Mouse (Mus musculus): ENCODE results near the gene Gm43638. TPM values are rescaled to one million over a fixed set of nuclear protein-coding genes. Genes with fewer than 3 reads are reported as not detected.
"Not testable (repeated sequence)": the region's sequence is repeated elsewhere in the genome, so short reads cannot be mapped to it uniquely, and the experiment has no call there.

Gm43638 gene
- not detected in 2 replicates for total RNA-seq (2014; fragmentation: Nextera tagmentation)
- not detected in 2 replicates for total RNA-seq (2017)
- polyA plus RNA-seq (2012), result not detected in 2 replicates

DNA sequence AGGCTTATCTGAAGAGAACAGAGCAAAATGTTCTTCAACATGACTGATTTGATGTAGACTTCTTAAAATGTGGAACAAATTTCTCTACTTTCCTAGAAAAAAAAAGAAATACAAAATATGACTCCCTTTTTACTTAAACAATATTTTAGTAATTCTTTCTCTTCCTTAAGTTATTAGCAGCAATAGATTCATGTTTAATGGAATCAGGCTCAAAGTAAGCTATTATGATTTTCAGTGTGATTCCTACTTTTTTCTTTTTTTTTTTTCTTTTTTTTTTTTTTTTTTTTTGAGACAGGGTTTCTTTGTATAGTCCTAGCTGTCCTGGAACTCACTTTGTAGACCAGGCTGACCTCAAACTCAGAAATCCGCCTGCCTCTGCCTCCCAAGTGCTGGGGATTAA lies at the start of gene Gm43638:
Gene Gm43638, minus strand, starts transcription at position 101 of the 400 bp plus-strand sequence.
- H3K4me3 ChIP-seq (ENCODE audit: low read depth, low read length); DNase-seq (ENCODE audit: low spot score); H3K27me3 ChIP-seq (ENCODE audit: insufficient read depth, low read length); H3K4me1 ChIP-seq (ENCODE audit: insufficient read depth, low read depth, low read length); H3K9me3 ChIP-seq (replicated peaks); ATAC-seq (ENCODE audit: extremely low read depth, insufficient number of reproducible peaks, low FRiP score, poor library complexity, severe bottlenecking); H3K36me3 ChIP-seq (replicated peaks): not testable (repeated sequence)

GRCm38 (mm10) chr5:87535994-87536644 lies 49.5 kb upstream of the Gm43638 start:
- DNase-seq (ENCODE audit: low spot score) (no peak), ATAC-seq (ENCODE audit: extremely low read depth, insufficient number of reproducible peaks, low FRiP score, poor library complexity, severe bottlenecking) (no peak)

GRCm38 (mm10) chr5:87532288-87532687 lies 45.7 kb upstream of the Gm43638 start:
- ATAC-seq (ENCODE audit: extremely low read depth, insufficient number of reproducible peaks, low FRiP score, poor library complexity, severe bottlenecking) (no peak), DNase-seq (ENCODE audit: low spot score) (no peak)
- Histone ChIP-seq H3K36me3 (replicated peaks) (no peaks in the 10 kb centered on the region), H3K4me3 (ENCODE audit: low read depth, low read length) (no peak overlapping the region), H3K27me3 (ENCODE audit: insufficient read depth, low read length) (no peaks in the 10 kb centered on the region), H3K4me1 (ENCODE audit: insufficient read depth, low read depth, low read length) (no peaks in the 10 kb centered on the region), H3K9me3 (replicated peaks) (0 out of 2 replicates have a peak, but pooled peaks cover 3% of the 10 kb centered on the region)
- TF ChIP-seq GATA1 (IDR thresholded peaks at IDR 0.05; ENCODE audit: borderline replicate concordance, low read length) (no peak), GATA2 (IDR thresholded peaks at IDR 0.05; ENCODE audit: borderline replicate concordance, low read depth, low read length) (no peak), TAL1 (conservative IDR thresholded peaks at IDR 0.05; ENCODE audit: low read depth, low read length) (no peak), CTCF (IDR thresholded peaks at IDR 0.05; ENCODE audit: low read depth, low read length) (no peak), POLR2AphosphoS5 (IDR thresholded peaks at IDR 0.05; ENCODE audit: insufficient replicate concordance, low read depth, low read length) (no peak)

More at GRCm38 (mm10) chr5:87535994-87536644, 49.5 kb upstream of the Gm43638 start:
- Histone ChIP-seq H3K36me3 (replicated peaks) (no peaks in the 10 kb centered on the region), H3K4me1 (ENCODE audit: insufficient read depth, low read depth, low read length) (no peaks in the 10 kb centered on the region), H3K4me3 (ENCODE audit: low read depth, low read length) (no peak overlapping the region), H3K9me3 (replicated peaks) (0 out of 2 replicates have a peak, but pooled peaks cover 4% of the 10 kb centered on the region), H3K27me3 (ENCODE audit: insufficient read depth, low read length) (no peaks in the 10 kb centered on the region)
- TF ChIP-seq GATA2 (IDR thresholded peaks at IDR 0.05; ENCODE audit: borderline replicate concordance, low read depth, low read length) (no peak), GATA1 (IDR thresholded peaks at IDR 0.05; ENCODE audit: borderline replicate concordance, low read length) (no peak), TAL1 (conservative IDR thresholded peaks at IDR 0.05; ENCODE audit: low read depth, low read length) (no peak), CTCF (IDR thresholded peaks at IDR 0.05; ENCODE audit: low read depth, low read length) (no peak), POLR2AphosphoS5 (IDR thresholded peaks at IDR 0.05; ENCODE audit: insufficient replicate concordance, low read depth, low read length) (no peak)

DNA sequence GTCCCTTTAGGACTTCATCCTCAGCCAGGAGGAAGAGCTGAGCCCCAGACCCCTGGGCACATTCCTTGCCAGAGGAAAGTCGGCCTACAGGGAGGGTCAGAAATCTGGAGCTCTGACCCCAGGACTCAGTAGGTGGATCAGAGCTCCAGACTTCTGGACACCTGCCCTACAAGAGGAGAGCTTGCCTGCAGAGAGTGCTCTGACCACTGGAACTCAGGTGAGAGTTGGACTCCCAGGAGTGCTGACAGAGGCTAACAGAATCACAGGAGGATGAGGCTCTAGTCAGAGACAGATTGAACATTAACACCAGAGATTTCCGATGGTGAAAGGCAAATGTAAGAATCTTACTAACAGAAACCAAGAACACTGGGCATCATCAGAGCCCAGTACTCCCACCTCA lies 37.0 kb upstream of the Gm43638 start:
- H3K27me3 ChIP-seq (ENCODE audit: insufficient read depth, low read length); H3K4me1 ChIP-seq (ENCODE audit: insufficient read depth, low read depth, low read length); H3K4me3 ChIP-seq (ENCODE audit: low read depth, low read length); H3K36me3 ChIP-seq (replicated peaks); DNase-seq (ENCODE audit: low spot score); H3K9me3 ChIP-seq (replicated peaks); ATAC-seq (ENCODE audit: extremely low read depth, insufficient number of reproducible peaks, low FRiP score, poor library complexity, severe bottlenecking): not testable (repeated sequence)

- no peaks in the 10 kb centered on the region for H3K27me3 ChIP-seq (ENCODE audit: insufficient read depth, low read length)
- ATAC-seq (ENCODE audit: extremely low read depth, insufficient number of reproducible peaks, low FRiP score, poor library complexity, severe bottlenecking) (no peak), DNase-seq (ENCODE audit: low spot score) (no peak)
- H3K9me3 ChIP-seq (replicated peaks), result no peaks in the 10 kb centered on the region
- H3K4me3 ChIP-seq (ENCODE audit: low read depth, low read length), result no peak overlapping the region
- no peaks in the 10 kb centered on the region for H3K4me1 ChIP-seq (ENCODE audit: insufficient read depth, low read depth, low read length)
- TF ChIP-seq TAL1 (conservative IDR thresholded peaks at IDR 0.05; ENCODE audit: low read depth, low read length) (no peak), CTCF (IDR thresholded peaks at IDR 0.05; ENCODE audit: low read depth, low read length) (no peak), GATA2 (IDR thresholded peaks at IDR 0.05; ENCODE audit: borderline replicate concordance, low read depth, low read length) (no peak), POLR2AphosphoS5 (IDR thresholded peaks at IDR 0.05; ENCODE audit: insufficient replicate concordance, low read depth, low read length) (no peak), GATA1 (IDR thresholded peaks at IDR 0.05; ENCODE audit: borderline replicate concordance, low read length) (no peak)
- H3K36me3 ChIP-seq (replicated peaks), result no peaks in the 10 kb centered on the region
Observed at GRCm38 (mm10) chr5:87505776-87506458, 19.3 kb upstream of the Gm43638 start.

DNA sequence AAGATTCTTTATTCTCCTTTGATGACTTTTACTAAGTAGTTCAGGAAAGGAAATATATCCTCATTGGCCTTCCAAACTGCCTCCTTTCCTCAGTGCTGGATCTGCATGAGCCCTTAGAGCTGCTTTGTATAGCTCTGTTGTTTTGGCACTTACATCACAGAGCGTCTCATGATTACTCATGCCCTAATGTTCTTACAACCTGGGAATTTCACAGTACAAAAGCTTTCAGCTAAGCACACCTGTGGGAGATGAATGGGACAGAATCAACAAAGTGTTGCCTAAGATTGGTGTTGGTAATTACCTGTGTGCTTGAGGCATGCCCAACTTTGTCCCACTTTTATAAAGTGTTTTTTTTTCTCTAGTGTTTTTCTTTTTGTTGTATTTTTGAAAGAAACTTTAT lies 16.1 kb upstream of the Gm43638 start:
- DNase-seq (ENCODE audit: low spot score), result no peak
- H3K27me3 ChIP-seq (ENCODE audit: insufficient read depth, low read length), result no peaks in the 10 kb centered on the region
- H3K9me3 ChIP-seq (replicated peaks), result no peaks in the 10 kb centered on the region
- ATAC-seq (ENCODE audit: extremely low read depth, insufficient number of reproducible peaks, low FRiP score, poor library complexity, severe bottlenecking), result no peak
- H3K36me3 ChIP-seq (replicated peaks), result no peaks in the 10 kb centered on the region
- no peaks in the 10 kb centered on the region for H3K4me1 ChIP-seq (ENCODE audit: insufficient read depth, low read depth, low read length)
- TF ChIP-seq GATA1 (IDR thresholded peaks at IDR 0.05; ENCODE audit: borderline replicate concordance, low read length) (no peak), GATA2 (IDR thresholded peaks at IDR 0.05; ENCODE audit: borderline replicate concordance, low read depth, low read length) (no peak), POLR2AphosphoS5 (IDR thresholded peaks at IDR 0.05; ENCODE audit: insufficient replicate concordance, low read depth, low read length) (no peak), CTCF (IDR thresholded peaks at IDR 0.05; ENCODE audit: low read depth, low read length) (no peak), TAL1 (conservative IDR thresholded peaks at IDR 0.05; ENCODE audit: low read depth, low read length) (no peak)
- no peak overlapping the region for H3K4me3 ChIP-seq (ENCODE audit: low read depth, low read length)
